Comparison of ENCODE assay signal across 8 mouse cellular contexts in genomic region chr14:61680818-61681707, GRCm38 (mm10).
DNase-seq lines count a peak whose midpoint lies in the region; ATAC-seq and TF ChIP-seq lines count a peak whose summit lies in the region.

No protein-coding gene starts in this region.

- peak; percentile 86 for DNase-seq in c-Kit-positive CD71-positive TER-119-negative erythroid progenitor cells, embryonic 14.5 days (ENCODE audit: low read depth)
- DNase-seq in forebrain, embryonic 11.5 days (ENCODE audit: low spot score): peak; percentile 99
- DNase-seq in kidney, postnatal 36 days: peak; percentile 93 to 94
- DNase-seq in neural tube, embryonic 11.5 days (ENCODE audit: low spot score): peak; percentile 94
- peak; percentile 81 for DNase-seq in telencephalon, adult 2 months (ENCODE audit: low read depth, low spot score)

- peak overlapping the region; percentile 99 for H3K4me2 ChIP-seq in forebrain, embryonic 11.5 days (ENCODE audit: low read depth, low read length, severe bottlenecking)
- peak overlapping the region; percentile 95 for H3K4me2 ChIP-seq in heart, embryonic 16.5 days (ENCODE audit: low read depth, low read length)
- peak overlapping the region; percentile 98 for H3K4me2 ChIP-seq in liver, embryonic 15.5 days
- peak overlapping the region; percentile 81 for H3K4me2 ChIP-seq in neural tube, embryonic 11.5 days (ENCODE audit: low read depth)

- H3K9ac ChIP-seq in ES-Bruce4 (ENCODE audit: low read depth, poor library complexity, severe bottlenecking): peak overlapping the region; percentile 75
- peak overlapping the region; percentile 89 for H3K9ac ChIP-seq in forebrain, embryonic 11.5 days (ENCODE audit: low read length)
- peak overlapping the region; percentile 97 for H3K9ac ChIP-seq in heart, embryonic 16.5 days (ENCODE audit: low read length)
- peak overlapping the region; percentile 96 for H3K9ac ChIP-seq in liver, embryonic 15.5 days
- peak overlapping the region; percentile 72 for H3K9ac ChIP-seq in neural tube, embryonic 11.5 days (ENCODE audit: low read length)

- peak; percentile 65 for ATAC-seq in forebrain, embryonic 11.5 days (replicated peaks; ENCODE audit: low FRiP score)
- peak; percentile 75 for ATAC-seq in heart, embryonic 16.5 days (replicated peaks; ENCODE audit: extremely low read depth, insufficient read depth, low FRiP score)
- ATAC-seq in liver, embryonic 15.5 days (ENCODE audit: insufficient read depth): peak; percentile 72
- ATAC-seq in neural tube, embryonic 11.5 days (ENCODE audit: insufficient read depth, low FRiP score, low TSS enrichment): peak; percentile 73

- no peaks in the 10 kb centered on the region for H3K9me3 ChIP-seq in ES-Bruce4 (replicated peaks; ENCODE audit: control insufficient read depth, insufficient read depth, low read length, poor library complexity, severe bottlenecking)
- no peaks in the 10 kb centered on the region for H3K9me3 ChIP-seq in forebrain, embryonic 11.5 days (ENCODE audit: control insufficient read depth, low read length)
- no peaks in the 10 kb centered on the region for H3K9me3 ChIP-seq in heart, embryonic 16.5 days (replicated peaks; ENCODE audit: control insufficient read depth, low read length)
- H3K9me3 ChIP-seq in liver, embryonic 15.5 days (replicated peaks): no peaks in the 10 kb centered on the region
- no peaks in the 10 kb centered on the region for H3K9me3 ChIP-seq in neural tube, embryonic 11.5 days (ENCODE audit: control insufficient read depth, low read length)

- no peaks in the 10 kb centered on the region for H3K4me1 ChIP-seq in ES-Bruce4 (ENCODE audit: control insufficient read depth, insufficient read depth, low read length)
- peaks cover 17% of the 10 kb centered on the region for H3K4me1 ChIP-seq in forebrain, embryonic 11.5 days (replicated peaks; ENCODE audit: control insufficient read depth, insufficient read depth, low read length)
- H3K4me1 ChIP-seq in heart, embryonic 16.5 days (ENCODE audit: control insufficient read depth, insufficient read depth, low read length): peaks cover 27% of the 10 kb centered on the region
- H3K4me1 ChIP-seq in liver, embryonic 15.5 days (replicated peaks): peaks cover 67% of the 10 kb centered on the region
- H3K4me1 ChIP-seq in neural tube, embryonic 11.5 days (ENCODE audit: control insufficient read depth, insufficient read depth, low read length): 0 out of 2 replicates have a peak, but pooled peaks cover 8% of the 10 kb centered on the region

- no peak overlapping the region for H3K27ac ChIP-seq in ES-Bruce4 (ENCODE audit: insufficient read depth, low read length)
- H3K27ac ChIP-seq in forebrain, embryonic 11.5 days (ENCODE audit: low read depth, low read length): peak overlapping the region; percentile 94
- peak overlapping the region; percentile 100 for H3K27ac ChIP-seq in heart, embryonic 16.5 days (ENCODE audit: low read length)
- peak overlapping the region; percentile 98 for H3K27ac ChIP-seq in liver, embryonic 15.5 days (replicated peaks)
- H3K27ac ChIP-seq in neural tube, embryonic 11.5 days (ENCODE audit: low read depth, low read length): peak overlapping the region; percentile 85

- no peak for TF ChIP-seq CTCF in ES-Bruce4 (IDR thresholded peaks at IDR 0.05; ENCODE audit: low read depth, low read length)

- peak overlapping the region; percentile 82 for H3K4me3 ChIP-seq in ES-Bruce4 (ENCODE audit: low read depth, low read length)
- peak overlapping the region; percentile 76 for H3K4me3 ChIP-seq in forebrain, embryonic 11.5 days (ENCODE audit: low read depth, low read length)
- H3K4me3 ChIP-seq in heart, embryonic 16.5 days (ENCODE audit: low read length): peak overlapping the region; percentile 89
- peak overlapping the region; percentile 95 for H3K4me3 ChIP-seq in liver, embryonic 15.5 days (replicated peaks)
- H3K4me3 ChIP-seq in neural tube, embryonic 11.5 days (ENCODE audit: low read depth, low read length): peak overlapping the region; percentile 69

- no peak for TF ChIP-seq POLR2A in ES-Bruce4 (IDR thresholded peaks at IDR 0.05; ENCODE audit: insufficient read depth, low read length)

- no peaks in the 10 kb centered on the region for H3K36me3 ChIP-seq in ES-Bruce4 (ENCODE audit: control insufficient read depth, insufficient read depth, low read length, poor library complexity, severe bottlenecking)
- H3K36me3 ChIP-seq in forebrain, embryonic 11.5 days (ENCODE audit: control insufficient read depth, insufficient read depth, low read length): no peaks in the 10 kb centered on the region
- no peaks in the 10 kb centered on the region; the same call in 1 of the 2 replicates for H3K36me3 ChIP-seq in heart, embryonic 16.5 days (ENCODE audit: control insufficient read depth, insufficient read depth)
- peaks cover 26% of the 10 kb centered on the region for H3K36me3 ChIP-seq in liver, embryonic 15.5 days (replicated peaks)
- H3K36me3 ChIP-seq in neural tube, embryonic 11.5 days (ENCODE audit: control insufficient read depth, insufficient read depth, low read length): no peaks in the 10 kb centered on the region

- peaks cover 13% of the 10 kb centered on the region for H3K27me3 ChIP-seq in ES-Bruce4 (ENCODE audit: control insufficient read depth, insufficient read depth, low read length, poor library complexity, severe bottlenecking)
- peaks cover 18% of the 10 kb centered on the region for H3K27me3 ChIP-seq in forebrain, embryonic 11.5 days (ENCODE audit: control insufficient read depth, insufficient read depth, low read length)
- H3K27me3 ChIP-seq in heart, embryonic 16.5 days (ENCODE audit: control insufficient read depth, insufficient read depth, low read length): peaks cover 6% of the 10 kb centered on the region
- H3K27me3 ChIP-seq in liver, embryonic 15.5 days: peaks cover 27% of the 10 kb centered on the region
- peaks cover 26% of the 10 kb centered on the region for H3K27me3 ChIP-seq in neural tube, embryonic 11.5 days (ENCODE audit: control insufficient read depth, insufficient read depth, low read length)

- WGBS in forebrain, embryonic 11.5 days: under 1% methylated on average over 50 of the region's 50 CpGs
- WGBS in heart, embryonic 16.5 days: under 1% methylated on average over 44 of the region's 50 CpGs
- under 1% methylated on average over 50 of the region's 50 CpGs for WGBS in liver, embryonic 15.5 days (ENCODE audit: insufficient replicate concordance)
- 1% methylated on average over 38 of the region's 50 CpGs for WGBS in neural tube, embryonic 11.5 days

- 0 out of 2 replicates have a peak, but pooled peaks have one; percentile 20 for TF ChIP-seq EP300 in ES-Bruce4 (IDR thresholded peaks at IDR 0.05; ENCODE audit: insufficient read depth, low read depth, low read length)
